9 mouse cellular contexts compared by ENCODE assay signal in the genomic region with DNA sequence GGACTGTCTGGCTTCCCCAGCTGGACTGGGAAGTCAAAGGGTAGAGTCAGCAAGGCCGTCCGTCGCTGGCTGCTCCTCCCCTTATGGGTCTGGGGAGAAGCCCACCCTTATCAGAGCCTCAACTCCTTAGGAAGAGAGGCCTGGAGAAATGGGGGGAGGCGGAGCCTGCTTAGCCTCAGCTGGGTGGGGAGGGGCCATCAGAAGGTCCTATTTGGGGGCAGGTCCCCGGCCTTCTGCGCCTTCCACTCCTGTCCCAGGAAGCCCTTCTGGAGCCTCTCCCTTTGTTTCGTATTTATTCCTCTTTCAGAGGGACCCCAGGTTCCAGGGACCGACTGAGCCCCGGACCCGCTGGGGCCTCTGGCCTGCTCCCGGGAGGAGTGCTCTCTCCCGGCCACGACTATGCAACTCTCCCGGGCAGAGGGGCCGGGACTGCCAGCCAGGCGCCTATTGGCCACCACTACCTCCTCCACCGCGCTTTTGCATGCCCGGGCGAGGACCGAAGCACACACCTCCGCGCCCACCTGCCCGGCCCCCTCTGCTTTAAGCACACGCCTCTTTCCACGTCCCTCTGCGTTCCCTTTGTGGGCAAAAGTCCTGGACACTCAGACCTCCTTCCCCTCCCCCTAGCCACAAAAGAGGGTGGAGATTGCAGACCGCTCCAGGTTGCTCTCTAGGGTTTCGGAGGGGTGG. TPM values are rescaled to one million over a fixed set of nuclear protein-coding genes. Genes with fewer than 3 reads are reported as not detected.
A peak's percentile ranks its signal among the peaks of the same experiment; 100 is the strongest.
DNase-seq lines count a peak whose midpoint lies in the region; ATAC-seq and TF ChIP-seq lines count a peak whose summit lies in the region.
"Had no signal": no experiment of that assay in that cellular context is flagged by ENCODE, and none has a peak within 500 bp of the region (broad histone marks: within the 10 kb centered on the region; RNA-seq: fewer than 3 reads in every experiment).

No protein-coding gene starts in this region.

- 5% methylated on average over 28 of the region's 29 CpGs for WGBS in lung, postnatal 0 days
- 7% methylated on average over 29 of the region's 29 CpGs for WGBS in embryonic facial prominence, embryonic 15.5 days
- WGBS in limb, embryonic 10.5 days, result 2% methylated on average over 29 of the region's 29 CpGs
- WGBS in stomach, embryonic 16.5 days, result 7% methylated on average over 29 of the region's 29 CpGs

- TF ChIP-seq EP300 in lung, postnatal 0 days (IDR thresholded peaks at IDR 0.05), result no peak

- H3K9ac ChIP-seq in lung, postnatal 0 days (replicated peaks; ENCODE audit: low read depth), result no peak overlapping the region
- no peak overlapping the region for H3K9ac ChIP-seq in embryonic facial prominence, embryonic 15.5 days
- no peak overlapping the region; the same call in 1 of the 2 replicates for H3K9ac ChIP-seq in stomach, embryonic 16.5 days (ENCODE audit: low read length)

- peaks cover 40% of the 10 kb centered on the region for H3K27me3 ChIP-seq in lung, postnatal 0 days (replicated peaks; ENCODE audit: insufficient read depth, low read length)
- H3K27me3 ChIP-seq in embryonic facial prominence, embryonic 15.5 days, result peaks cover 72% of the 10 kb centered on the region
- peaks cover 93% of the 10 kb centered on the region for H3K27me3 ChIP-seq in limb, embryonic 10.5 days (ENCODE audit: low read depth, poor library complexity, severe bottlenecking)
- H3K27me3 ChIP-seq in stomach, embryonic 16.5 days (ENCODE audit: control insufficient read depth, insufficient read depth, low read length), result peaks cover 58% of the 10 kb centered on the region

- peak; percentile 26; the same call in 1 of the 2 replicates for ATAC-seq in lung, postnatal 0 days
- peak; percentile 13; the same call in 1 of the 2 replicates for ATAC-seq in embryonic facial prominence, embryonic 15.5 days (ENCODE audit: insufficient number of reproducible peaks, low FRiP score, low TSS enrichment, low read depth)
- ATAC-seq in stomach, embryonic 16.5 days (ENCODE audit: insufficient read depth, low FRiP score), result no peak
- ATAC-seq in cerebellum, adult (ENCODE audit: insufficient number of reproducible peaks, low FRiP score, low TSS enrichment), result no peak
- ATAC-seq: activated CD4-positive, CD25-positive, alpha-beta regulatory T cell, adult 4 months had no signal

- peak overlapping the region; percentile 17; the same call in 1 of the 2 replicates for H3K4me2 ChIP-seq in lung, postnatal 0 days (replicated peaks; ENCODE audit: low read depth, low read length)
- H3K4me2 ChIP-seq in embryonic facial prominence, embryonic 15.5 days (replicated peaks), result peak overlapping the region; percentile 36
- H3K4me2 ChIP-seq in stomach, embryonic 16.5 days (ENCODE audit: low read depth, low read length), result peak overlapping the region; percentile 43

- DNase-seq in lung, postnatal 0 days (ENCODE audit: low spot score), result no peak
- no peak for DNase-seq in lung, adult 18-20 months
- peak; percentile 48 for DNase-seq in limb, embryonic 10.5 days (ENCODE audit: low spot score)
- no peak for DNase-seq in spleen, postnatal 4 days (ENCODE audit: low spot score in 2 of 2)
- DNase-seq in yolk sac, embryonic 10.5 days (ENCODE audit: low spot score), result no peak

- no peaks in the 10 kb centered on the region for H3K4me1 ChIP-seq in lung, postnatal 0 days (ENCODE audit: insufficient read depth, low read depth, low read length)
- H3K4me1 ChIP-seq in embryonic facial prominence, embryonic 15.5 days, result peaks cover 18% of the 10 kb centered on the region
- peaks cover 24% of the 10 kb centered on the region for H3K4me1 ChIP-seq in limb, embryonic 10.5 days
- peaks cover 7% of the 10 kb centered on the region; the same call in 1 of the 2 replicates for H3K4me1 ChIP-seq in stomach, embryonic 16.5 days (ENCODE audit: control insufficient read depth, insufficient read depth, low read length)

- no peak overlapping the region for H3K27ac ChIP-seq in lung, postnatal 0 days (ENCODE audit: low read length)
- H3K27ac ChIP-seq in embryonic facial prominence, embryonic 15.5 days (replicated peaks), result no peak overlapping the region
- H3K27ac ChIP-seq in limb, embryonic 10.5 days, result peak overlapping the region; percentile 27; the same call in 1 of the 2 replicates
- H3K27ac ChIP-seq in stomach, embryonic 16.5 days (ENCODE audit: low read length), result no peak overlapping the region

- no peaks in the 10 kb centered on the region for H3K36me3 ChIP-seq in lung, postnatal 0 days (ENCODE audit: insufficient read depth, low read length)
- H3K36me3 ChIP-seq in embryonic facial prominence, embryonic 15.5 days, result no peaks in the 10 kb centered on the region
- no peaks in the 10 kb centered on the region for H3K36me3 ChIP-seq in limb, embryonic 10.5 days
- no peaks in the 10 kb centered on the region for H3K36me3 ChIP-seq in stomach, embryonic 16.5 days (ENCODE audit: control insufficient read depth, insufficient read depth, low read length)

- H3K9me3 ChIP-seq in lung, postnatal 0 days (ENCODE audit: low read length), result no peaks in the 10 kb centered on the region
- no peaks in the 10 kb centered on the region for H3K9me3 ChIP-seq in embryonic facial prominence, embryonic 15.5 days (replicated peaks)
- no peaks in the 10 kb centered on the region for H3K9me3 ChIP-seq in limb, embryonic 10.5 days (replicated peaks)
- H3K9me3 ChIP-seq in stomach, embryonic 16.5 days (replicated peaks; ENCODE audit: control insufficient read depth, low read length), result no peaks in the 10 kb centered on the region

- no peak for TF ChIP-seq CTCF in lung, postnatal 0 days (IDR thresholded peaks at IDR 0.05)

- H3K4me3 ChIP-seq in lung, postnatal 0 days (ENCODE audit: low read depth, low read length), result no peak overlapping the region
- peak overlapping the region; percentile 18; the same call in 1 of the 2 replicates for H3K4me3 ChIP-seq in embryonic facial prominence, embryonic 15.5 days (replicated peaks)
- peak overlapping the region; percentile 40 for H3K4me3 ChIP-seq in limb, embryonic 10.5 days
- peak overlapping the region; percentile 12; the same call in 1 of the 2 replicates for H3K4me3 ChIP-seq in stomach, embryonic 16.5 days (replicated peaks; ENCODE audit: low read length)

RNA-seq across cellular contexts. Expression of gene Srxn1, which starts 10.3 kb away (rescaled TPM):
- 8.9 and 9.4 TPM in 2 replicates for polyA plus RNA-seq in lung, postnatal 0 days (2015; fragmentation: Nextera tagmentation; extraction: Ambion mirVana)
- 11.0 and 11.5 TPM in 2 replicates for polyA plus RNA-seq in embryonic facial prominence, embryonic 15.5 days (2015; fragmentation: Nextera tagmentation; extraction: Ambion mirVana)
- polyA plus RNA-seq in limb, embryonic 10.5 days (2016; fragmentation: Nextera tagmentation; extraction: Ambion mirVana), result 8.0 and 9.6 TPM in 2 replicates
- 13.8 and 14.4 TPM in 2 replicates for polyA plus RNA-seq in stomach, embryonic 16.5 days (2015; fragmentation: Nextera tagmentation; extraction: Ambion mirVana)

RNA-seq across cellular contexts. Expression of gene Scrt2, which starts 13.7 kb away (rescaled TPM):
- not detected in 2 replicates for polyA plus RNA-seq in lung, postnatal 0 days (2015; fragmentation: Nextera tagmentation; extraction: Ambion mirVana)
- polyA plus RNA-seq in embryonic facial prominence, embryonic 15.5 days (2015; fragmentation: Nextera tagmentation; extraction: Ambion mirVana), result 0.09 TPM in 1 of 2 replicates, not detected in the other
- polyA plus RNA-seq in limb, embryonic 10.5 days (2016; fragmentation: Nextera tagmentation; extraction: Ambion mirVana), result not detected in 2 replicates
- polyA plus RNA-seq in stomach, embryonic 16.5 days (2015; fragmentation: Nextera tagmentation; extraction: Ambion mirVana), result 0.06 TPM in 1 of 2 replicates, not detected in the other
- polyA plus RNA-seq: activated CD4-positive, CD25-positive, alpha-beta regulatory T cell, adult 4 months had no signal

RNA-seq across cellular contexts. Expression of gene Tcf15, which starts 48.4 kb away (rescaled TPM):
- 2.0 and 3.6 TPM in 2 replicates for polyA plus RNA-seq in lung, postnatal 0 days (2015; fragmentation: Nextera tagmentation; extraction: Ambion mirVana)
- polyA plus RNA-seq in embryonic facial prominence, embryonic 15.5 days (2015; fragmentation: Nextera tagmentation; extraction: Ambion mirVana), result 5.5 and 6.5 TPM in 2 replicates
- 27.3 and 29.8 TPM in 2 replicates for polyA plus RNA-seq in limb, embryonic 10.5 days (2016; fragmentation: Nextera tagmentation; extraction: Ambion mirVana)
- 3.0 and 5.7 TPM in 2 replicates for polyA plus RNA-seq in stomach, embryonic 16.5 days (2015; fragmentation: Nextera tagmentation; extraction: Ambion mirVana)
- polyA plus RNA-seq: activated CD4-positive, CD25-positive, alpha-beta regulatory T cell, adult 4 months had no signal

Comparison
In these comparisons a context has a peak if more than half of its experiments do, and no peak if none do; other contexts are left out.
1. ATAC-seq: peak in lung, postnatal 0 days (single experiment) and embryonic facial prominence, embryonic 15.5 days (single experiment); none in stomach, embryonic 16.5 days (single experiment) and cerebellum, adult (single experiment).
2. Peak in every context shown above with its lines, with median percentiles within 50 percentile points of each other: H3K4me2 ChIP-seq.